Mouse (Mus musculus): Measurements from ENCODE around the gene Lpp. TPM values are rescaled to one million over a fixed set of nuclear protein-coding genes. Genes with fewer than 3 reads are reported as not detected.

Lpp gene
- total RNA-seq, 2 experiments from 2014 or later = 32.5 to 60.6 TPM

DNA sequence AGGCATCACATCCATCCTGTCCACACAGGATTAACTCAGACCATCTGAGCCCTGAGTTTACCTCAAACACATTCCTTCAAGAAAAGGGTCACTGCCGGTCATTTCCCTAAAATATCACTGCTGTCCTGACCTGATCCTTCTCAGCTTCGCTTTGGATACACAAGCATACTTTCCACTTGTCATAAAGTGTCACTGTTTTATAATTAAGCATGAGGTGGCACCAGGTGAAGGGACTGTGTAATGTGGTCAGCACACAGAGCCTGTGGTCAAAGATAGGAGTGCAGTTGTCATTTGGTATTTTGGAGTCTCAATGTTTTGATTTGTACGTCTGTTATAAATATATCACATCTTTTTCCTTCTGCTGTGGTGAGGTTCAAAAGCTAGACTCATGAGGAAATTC, 395.7 kb downstream of the Lpp start:
- no peak for DNase-seq (ENCODE audit: low spot score in 2 of 2)

DNA sequence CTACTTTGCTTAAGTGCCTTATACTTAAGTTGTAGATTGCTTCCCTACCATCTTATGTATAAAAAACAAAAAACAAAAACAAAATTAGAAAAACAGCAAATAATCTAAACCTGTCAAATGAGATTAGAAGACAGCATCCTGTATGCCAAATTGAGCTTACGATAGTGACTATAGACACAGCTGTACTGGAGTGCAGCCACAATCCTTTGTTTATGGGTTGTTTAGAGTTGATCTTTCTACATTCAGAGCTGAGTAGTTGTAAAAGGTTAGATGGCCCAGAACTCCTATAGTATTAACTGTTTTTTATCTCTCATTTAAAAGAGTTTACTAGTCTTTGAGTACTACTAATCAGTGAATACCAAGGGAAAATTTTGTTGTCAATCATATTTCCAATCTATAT, 398.1 kb downstream of the Lpp start:
- DNase-seq (ENCODE audit: low spot score in 2 of 2) = no peak

DNA sequence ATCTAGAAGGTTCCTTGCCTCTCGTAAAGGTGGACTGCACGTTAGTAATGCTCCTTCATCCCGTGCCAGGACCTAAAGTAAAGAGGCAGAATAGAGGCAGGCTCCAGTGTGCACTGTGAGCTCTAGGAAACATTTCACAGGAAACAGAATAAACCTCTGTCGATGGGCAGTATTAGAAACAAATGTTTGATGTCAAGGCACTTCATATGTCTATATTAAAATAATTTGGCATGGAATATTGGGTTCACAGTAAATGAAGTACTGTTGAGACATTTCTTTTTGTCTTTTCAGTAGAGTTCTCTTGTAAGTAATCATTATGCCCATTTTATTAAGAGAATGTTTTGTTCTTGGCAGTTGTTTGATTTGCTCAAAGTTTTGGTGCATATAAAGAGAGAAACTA, 398.7 kb downstream of the Lpp start:
- DNase-seq (ENCODE audit: low spot score in 2 of 2) = no peak

DNA sequence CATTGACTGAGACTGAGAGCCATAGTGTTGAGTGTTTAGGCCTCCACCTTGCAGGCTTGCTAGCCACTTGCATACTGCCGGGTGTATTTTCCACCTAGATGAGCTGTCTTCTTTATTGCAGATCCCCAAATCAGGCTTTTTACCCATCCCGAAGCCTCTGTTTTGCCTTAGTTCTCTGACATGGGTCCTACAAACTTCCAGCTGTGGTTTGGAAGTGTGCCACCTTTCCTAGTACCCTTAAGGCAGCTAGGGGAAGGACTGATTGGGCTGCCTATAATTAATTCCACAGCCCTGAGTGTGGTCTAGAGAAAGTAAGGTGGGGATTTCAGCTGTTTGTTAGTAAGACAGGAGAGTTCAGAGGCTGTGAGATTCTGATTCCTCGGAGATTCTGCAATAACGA, 399.5 kb downstream of the Lpp start:
- DNase-seq (ENCODE audit: low spot score in 2 of 2) = no peak

DNA sequence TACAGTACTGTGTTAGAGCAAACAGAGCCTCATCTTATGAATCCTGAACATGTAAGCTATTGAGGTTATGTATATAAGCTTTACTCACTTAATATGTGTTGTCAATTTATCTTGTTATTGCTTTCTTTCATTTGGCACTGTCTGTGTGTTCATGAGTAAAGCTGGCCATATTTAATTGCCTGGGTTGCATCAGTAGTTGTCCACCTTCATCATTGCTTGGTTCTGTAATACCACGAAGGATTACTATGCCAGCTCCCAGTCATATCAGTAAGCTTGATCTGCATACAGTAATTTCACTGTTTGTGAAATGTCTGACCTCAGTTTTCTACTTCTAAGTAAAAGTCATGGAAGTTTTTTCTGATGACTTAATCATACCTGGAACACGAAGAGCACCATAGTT, 401.4 kb downstream of the Lpp start:
- DNase-seq (ENCODE audit: low spot score in 2 of 2) = no peak

DNA sequence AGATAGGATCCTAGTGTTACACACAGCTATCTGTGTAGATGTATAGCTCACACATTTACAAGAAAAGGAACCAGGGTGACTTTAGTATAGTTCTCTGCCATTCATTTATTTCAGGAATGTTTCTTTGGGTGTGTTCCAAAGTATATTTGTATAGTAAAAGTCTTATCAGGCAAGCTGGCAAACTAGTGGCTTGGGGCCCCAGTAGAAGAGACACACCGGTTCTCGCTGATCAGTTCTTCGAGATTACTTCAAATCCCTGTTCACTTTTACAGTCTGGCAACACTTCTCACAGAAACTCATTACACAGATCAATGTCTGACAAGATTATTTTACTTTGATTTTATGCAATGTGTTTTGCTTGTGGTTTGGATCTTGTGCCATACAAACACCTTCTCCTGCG, 408.0 kb downstream of the Lpp start:
- no peak for DNase-seq (ENCODE audit: low spot score in 2 of 2)

DNA sequence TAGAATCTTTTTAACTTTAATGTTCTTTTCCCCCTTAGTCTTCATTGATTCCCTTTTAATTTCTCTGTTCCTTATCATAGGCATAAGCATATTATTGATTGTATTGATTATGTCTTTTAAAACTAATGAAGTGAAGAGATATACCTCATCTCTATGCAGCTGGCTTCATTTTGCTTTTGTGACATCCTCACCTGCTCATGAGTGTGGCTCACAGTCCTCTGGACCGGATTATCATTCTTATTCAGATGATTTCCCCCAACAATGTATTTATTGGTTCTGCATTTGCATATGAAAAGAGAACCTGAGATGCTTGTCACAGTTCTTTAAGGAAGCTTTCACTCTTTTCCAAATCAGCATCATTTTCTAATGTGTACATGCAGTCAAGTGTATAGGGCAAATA, 408.5 kb downstream of the Lpp start:
- DNase-seq (ENCODE audit: low spot score in 2 of 2) = no peak

DNA sequence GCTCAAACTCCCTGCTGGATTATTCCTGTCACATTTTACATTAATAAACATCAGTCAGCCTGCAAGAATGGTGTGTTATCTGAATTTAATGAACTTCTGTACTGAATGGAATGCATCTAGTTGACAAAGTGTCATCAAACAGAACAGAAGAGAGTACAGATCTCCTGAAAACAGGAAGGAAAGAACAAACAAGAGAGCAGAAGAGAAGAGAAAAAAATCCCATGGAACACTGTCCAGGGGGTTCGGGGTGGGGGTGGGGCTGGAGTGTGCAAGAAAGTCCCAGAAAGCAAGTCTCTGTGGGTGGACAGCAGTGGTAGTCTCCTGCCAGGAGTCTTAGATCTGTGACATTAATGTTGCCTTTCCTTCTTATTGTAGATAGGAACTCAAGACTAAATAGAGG, 412.8 kb downstream of the Lpp start:
- no peak for DNase-seq (ENCODE audit: low spot score in 2 of 2)

DNA sequence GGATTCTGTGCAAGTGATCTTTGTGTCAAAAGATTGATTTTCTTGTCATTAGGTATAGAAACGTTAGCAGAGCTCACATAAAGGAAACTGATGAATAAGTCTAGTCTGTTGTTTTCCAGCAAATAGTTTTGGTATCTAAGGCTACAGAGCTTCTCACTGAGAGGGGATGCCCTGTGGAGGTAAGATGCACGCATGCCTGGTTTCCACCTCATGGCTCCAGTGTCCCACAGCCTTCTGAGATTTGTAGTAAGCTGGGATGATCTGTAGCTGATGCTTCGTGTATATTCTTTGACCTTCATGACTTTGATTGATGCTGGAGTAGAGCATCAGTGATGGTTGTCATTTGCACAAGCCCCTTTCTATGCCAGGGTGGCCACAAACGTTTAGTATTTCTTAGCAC, 414.3 kb downstream of the Lpp start:
- DNase-seq (ENCODE audit: low spot score in 2 of 2) = no peak

DNA sequence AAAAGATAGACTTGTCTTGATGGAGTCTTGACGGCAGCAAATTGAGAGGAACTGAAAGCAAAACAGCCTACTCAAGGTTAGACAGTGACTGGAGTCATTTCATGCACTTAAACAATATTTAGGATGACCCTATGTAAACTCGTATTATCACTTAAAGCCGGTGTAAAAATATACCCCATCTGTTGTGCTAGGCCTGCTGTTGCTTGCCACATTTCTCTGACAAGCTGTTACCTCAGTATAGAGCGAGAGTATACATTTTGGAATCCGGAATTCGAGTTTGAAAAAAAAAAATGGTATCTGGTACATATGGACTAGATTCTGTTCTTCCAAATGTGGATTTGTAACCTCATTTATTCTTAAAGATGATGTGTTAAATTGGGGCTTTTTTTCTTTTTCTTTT, 416.5 kb downstream of the Lpp start:
- no peak for DNase-seq (ENCODE audit: low spot score in 2 of 2)

DNA sequence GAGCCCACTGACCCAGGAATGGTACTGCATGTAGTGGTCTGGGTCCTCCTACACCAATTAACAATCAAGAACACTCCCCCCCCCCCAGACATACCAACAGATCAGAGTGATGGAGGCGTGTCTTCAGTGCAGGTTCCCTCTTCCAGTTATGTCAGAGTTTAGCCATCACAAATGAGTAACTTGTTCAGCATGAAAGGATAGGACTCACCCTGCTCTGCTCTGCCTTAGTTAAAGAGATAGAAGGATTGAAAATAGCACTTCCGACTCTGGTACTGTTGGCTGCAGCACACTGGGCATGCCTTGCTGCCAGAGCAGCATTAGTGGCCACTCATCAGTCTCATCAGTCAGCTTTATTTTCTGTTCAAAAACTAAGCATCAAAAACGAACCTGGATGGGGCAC, 423.3 kb downstream of the Lpp start:
- DNase-seq (ENCODE audit: low spot score in 2 of 2) = no peak

DNA sequence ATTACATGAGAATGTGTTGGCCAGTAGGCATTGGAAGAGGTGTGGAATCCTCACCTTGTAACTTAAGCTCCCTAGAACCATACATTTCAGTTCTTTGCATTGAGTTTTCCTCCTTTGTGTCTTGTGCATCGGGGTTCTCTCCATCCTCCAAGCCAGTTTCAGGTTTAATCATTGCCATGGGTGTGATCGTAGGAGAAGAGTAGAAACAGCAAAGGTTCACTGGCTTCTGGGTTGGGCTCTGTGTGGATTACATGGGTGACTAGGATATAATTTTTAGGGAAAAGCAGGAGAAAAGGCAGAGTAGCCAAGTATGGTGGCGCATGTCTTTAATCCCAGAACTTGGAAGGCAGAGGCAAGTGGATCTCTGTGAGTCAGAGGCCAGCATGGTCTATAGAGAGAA, 424.1 kb downstream of the Lpp start:
- no peak for DNase-seq (ENCODE audit: low spot score in 2 of 2)

DNA sequence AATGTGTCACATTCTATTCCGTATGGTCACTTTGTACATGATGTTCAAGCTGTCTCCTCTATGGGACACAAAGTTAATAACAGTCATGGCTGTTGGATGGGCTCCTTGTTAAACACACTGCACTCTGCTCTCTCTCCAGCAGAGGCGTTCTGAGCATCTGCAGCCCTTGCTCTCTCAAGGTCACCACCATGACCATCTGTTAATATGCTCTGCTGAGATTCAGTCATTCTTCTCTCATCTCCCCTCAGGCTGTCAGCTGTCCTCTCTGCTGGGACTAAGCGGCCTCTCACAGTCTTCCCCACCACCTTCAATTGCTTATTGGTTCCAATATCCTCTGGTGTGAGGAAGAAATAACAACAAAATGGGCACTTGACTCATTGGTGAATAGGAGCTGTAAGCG, 425.8 kb downstream of the Lpp start:
- DNase-seq (ENCODE audit: low spot score in 2 of 2) = no peak

DNA sequence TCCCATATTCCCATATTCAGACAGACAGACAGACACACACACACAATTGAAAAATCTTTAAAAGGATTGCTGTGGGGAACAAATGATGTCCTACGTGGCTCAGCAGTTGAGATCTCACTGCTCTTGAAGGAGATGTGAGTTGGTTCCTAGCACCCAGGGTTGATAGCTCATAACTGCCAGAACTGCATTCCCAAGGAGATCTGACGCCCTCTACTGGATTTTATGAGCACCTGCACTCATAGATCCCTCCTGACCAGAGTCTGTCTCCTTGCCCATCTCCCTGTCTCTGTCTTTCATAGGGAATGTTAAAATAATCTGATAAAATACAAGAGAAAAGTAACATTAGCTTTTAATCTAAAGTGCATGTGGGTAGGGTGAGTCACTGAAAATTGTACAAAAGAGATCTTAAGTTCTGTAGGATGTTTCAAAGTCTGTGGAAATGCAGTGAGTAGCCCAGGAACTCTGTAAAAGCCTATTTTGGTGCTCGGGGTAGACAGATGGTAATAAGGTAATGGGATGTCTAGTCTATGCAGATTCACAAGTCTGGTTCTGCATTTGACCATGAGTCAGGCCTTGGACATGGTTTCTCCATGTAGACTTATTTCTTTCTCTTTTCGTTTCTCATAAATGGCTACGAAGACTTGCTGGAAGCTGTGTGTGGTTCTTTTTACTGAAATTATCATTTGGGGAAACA, 429.0 kb downstream of the Lpp start:
- no peak for DNase-seq (ENCODE audit: low spot score in 2 of 2)

DNA sequence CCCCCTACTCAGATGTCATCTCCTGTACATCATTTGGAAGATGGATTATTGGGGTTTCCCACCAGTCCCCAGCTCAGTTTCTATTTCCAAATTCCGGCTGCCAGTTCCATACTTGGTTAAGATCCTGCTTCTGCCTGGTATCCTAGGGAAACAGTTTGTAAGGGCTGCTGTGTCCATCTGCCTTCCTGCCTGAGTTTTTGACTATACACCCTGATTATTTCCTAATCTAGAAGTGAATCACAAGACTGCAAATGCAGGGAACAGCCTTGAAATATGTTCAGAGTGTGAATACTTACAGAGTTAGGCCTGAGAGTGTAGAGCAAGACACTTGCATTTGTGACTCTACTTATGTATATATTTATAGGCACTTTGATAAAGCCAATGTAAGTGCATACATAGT, 429.6 kb downstream of the Lpp start:
- DNase-seq (ENCODE audit: low spot score in 2 of 2) = no peak

DNA sequence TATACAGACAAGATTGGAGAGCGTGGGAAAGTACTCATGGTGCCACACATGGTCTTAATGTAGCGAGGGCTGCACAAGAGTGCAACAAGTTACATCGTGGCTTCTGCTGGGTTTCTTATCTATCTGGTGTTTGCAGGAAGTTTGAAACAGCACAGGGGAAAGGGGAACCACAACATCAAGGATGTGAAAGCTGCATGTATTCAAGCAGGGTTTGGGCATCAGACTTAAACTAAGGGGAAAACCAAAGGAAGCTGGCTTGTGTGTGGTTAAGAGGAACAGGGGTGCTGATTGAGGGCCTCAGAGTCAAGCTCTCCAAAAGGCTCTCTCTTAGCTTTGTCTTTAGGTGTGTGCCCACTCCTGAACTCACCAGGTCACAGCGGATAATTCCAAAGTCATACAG, 433.1 kb downstream of the Lpp start:
- DNase-seq (ENCODE audit: low spot score in 2 of 2) = no peak

DNA sequence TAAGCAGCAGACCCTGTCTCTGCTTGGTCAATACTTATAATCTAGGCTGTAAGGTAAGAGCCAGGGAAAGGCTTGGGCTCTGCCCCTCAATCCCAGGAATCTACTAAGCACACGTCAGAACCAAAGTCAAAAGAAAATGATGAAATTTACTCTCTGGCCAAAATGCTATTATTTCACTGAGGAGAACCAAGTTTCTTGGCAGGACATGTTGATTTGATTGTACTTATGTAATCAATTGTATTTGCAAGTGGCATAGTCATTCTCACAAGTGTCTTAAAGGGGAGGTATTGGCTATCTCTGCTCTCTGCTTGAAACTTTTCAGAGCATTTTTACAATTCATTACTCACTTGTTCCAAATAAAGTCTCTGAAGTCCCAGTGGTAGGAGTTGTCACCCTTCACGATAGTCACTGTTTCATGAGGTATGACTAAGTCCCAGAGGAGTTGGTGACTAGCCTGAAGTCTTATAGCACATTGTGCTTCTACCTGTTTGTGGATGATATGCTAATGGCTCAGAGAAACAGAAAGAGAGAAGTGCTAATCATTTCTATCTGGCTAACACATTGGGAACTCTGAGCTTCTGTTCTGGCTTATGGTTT, 435.0 kb downstream of the Lpp start:
- no peak for DNase-seq (ENCODE audit: low spot score in 2 of 2)

DNA sequence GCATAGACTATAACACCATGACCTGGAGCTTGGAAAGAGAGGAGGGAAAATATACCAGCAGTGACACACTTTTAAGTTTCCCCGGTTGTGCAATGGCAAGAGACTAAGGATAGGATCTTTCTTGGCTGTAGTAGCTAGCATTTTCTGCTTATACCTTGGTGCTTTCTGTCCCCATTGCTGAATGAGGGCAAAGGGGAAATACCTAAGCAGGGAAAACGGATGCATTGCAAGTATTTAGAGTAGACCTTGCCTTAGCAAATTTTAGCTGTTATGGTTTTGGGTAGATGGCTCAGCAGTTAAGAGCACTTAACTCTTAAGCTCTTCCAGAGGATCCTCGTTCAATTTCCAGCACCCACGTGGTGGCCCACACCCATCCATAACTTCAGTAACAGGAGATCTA, 436.6 kb downstream of the Lpp start:
- no peak for DNase-seq (ENCODE audit: low spot score in 2 of 2)

DNA sequence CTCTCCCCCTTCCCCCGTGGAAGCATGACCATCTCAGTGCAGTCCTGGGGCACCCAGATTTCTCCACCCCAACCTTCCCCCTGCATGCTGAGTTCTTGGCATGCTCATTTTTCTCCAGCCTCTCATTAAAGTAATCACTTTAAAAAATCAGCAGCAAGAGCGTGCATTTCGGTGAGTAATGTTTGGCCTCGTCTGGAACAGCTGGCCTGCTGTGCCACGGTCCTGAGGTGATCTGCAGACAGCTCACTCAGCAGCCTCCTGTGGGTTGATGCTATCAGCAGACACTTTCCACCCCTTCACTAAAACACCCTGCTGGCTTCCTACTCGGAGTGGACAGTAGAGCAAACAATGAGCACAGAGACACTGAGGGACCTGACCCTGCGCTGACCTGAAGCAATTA, 437.6 kb downstream of the Lpp start:
- DNase-seq (ENCODE audit: low spot score in 2 of 2) = no peak

DNA sequence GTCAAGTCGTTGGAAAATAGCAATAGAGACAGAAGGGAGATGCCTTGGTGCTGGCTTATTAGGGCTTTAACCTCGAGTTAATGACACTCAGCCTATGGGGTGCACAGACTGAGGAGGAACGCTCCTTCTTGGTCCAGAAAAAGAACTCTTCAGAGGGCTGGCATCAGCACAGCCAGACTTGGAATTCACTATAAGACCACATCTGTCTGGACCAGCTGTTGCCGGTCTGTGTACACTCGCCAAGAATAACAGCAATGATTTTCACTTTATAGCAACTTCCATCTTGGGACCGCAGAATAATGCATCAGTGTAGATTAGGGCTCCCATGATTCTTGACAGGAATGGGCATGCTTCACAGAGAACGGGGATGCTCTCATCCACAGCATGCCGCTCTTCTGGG, 439.9 kb downstream of the Lpp start:
- no peak for DNase-seq (ENCODE audit: low spot score in 2 of 2)

DNA sequence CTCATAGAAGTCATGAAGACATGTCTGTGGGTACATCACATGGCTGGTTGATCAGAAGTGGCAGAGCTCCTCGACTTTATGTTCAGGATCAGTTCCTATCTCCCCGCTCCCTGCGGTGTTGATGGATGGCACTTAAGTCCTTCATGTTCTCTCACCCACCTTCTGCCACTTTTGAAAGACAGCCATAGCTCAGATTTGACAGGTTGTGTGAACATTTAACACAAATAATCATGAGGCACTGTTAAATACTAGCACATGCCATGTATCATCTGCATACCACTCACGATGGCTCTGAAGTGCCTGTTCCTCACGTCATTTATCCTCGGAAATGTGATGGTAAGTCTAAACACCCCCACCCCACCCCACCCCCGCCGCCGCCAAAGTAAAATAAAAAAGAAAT, 441.2 kb downstream of the Lpp start:
- no peak for DNase-seq (ENCODE audit: low spot score in 2 of 2)

DNA sequence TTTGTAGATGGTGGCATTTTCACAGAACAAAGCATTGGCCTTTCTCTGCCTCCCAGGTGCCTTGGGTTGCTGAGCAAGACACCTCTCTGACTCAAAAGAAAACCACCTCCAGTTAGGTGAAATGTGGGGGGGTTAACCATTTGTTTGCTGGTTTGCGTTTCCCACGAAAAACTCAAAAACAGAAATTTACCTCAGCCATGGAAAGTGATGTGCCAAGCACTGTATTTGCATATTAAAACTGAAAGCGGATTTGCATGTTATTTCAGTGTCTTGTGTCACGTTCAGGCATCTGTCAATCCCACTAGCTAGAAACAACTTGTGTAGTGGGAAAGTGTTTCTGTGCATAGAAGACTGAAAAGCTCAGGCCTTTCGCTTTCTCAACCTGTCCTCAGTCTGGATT, 443.2 kb downstream of the Lpp start:
- no peak for DNase-seq (ENCODE audit: low spot score in 2 of 2)

DNA sequence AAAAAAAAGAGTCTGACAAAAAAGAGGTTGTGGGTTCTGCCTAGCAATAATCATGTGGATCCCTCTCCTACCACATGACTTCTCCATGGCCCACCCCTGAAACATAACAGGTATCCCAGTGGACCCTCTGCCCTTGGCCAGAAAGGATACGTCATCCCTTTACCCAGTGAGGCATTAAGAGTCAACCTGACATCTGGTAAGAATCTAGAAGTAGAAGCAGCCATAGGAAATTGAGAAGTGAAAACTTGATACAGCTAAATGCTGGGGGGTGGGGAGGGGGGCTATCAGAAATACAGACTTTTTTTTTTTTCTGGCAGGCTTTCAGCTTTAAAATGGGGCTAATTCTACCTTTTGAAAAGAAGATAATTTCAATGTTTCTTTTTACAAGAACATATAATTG, 445.7 kb downstream of the Lpp start:
- DNase-seq (ENCODE audit: low spot score in 2 of 2) = no peak

DNA sequence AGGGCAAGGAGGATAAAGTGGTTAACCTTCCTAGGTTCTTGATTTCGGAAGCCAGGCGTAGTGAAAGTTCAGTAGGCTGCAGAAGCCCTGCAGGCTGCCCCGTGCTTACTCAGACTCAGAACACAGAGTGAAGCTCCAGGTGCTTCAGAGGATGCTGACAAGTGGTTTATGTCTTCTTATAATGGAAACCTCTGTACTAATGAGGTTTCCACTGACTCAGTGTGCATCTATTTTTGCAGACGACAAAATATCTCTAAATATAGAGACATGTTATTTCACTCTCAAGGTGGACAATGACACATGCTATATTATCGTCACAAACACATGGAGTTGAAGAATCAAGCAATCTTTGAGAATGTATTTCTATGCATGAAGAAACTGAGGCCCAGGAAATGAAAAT, 446.8 kb downstream of the Lpp start:
- no peak for DNase-seq (ENCODE audit: low spot score in 2 of 2)
